Mouse (Mus musculus) layer of hippocampus, adult 8-10 months (tissue): ENCODE data around the gene Frmd4a. TPM values are rescaled to one million over a fixed set of nuclear protein-coding genes. Genes with fewer than 3 reads are reported as not detected.
"Not testable (repeated sequence)": the region's sequence is repeated elsewhere in the genome, so short reads cannot be mapped to it uniquely, and the experiment has no call there.

Experiments
- DNase-seq, 2 experiments: peaks; one replicate each; pipeline ENCODE4 v3.0.0; 2022; ENCODE audit warnings: low spot score in 2 of 2
- total RNA-seq, 4 experiments: library from RNA; stranded (reverse); gene quantifications; 2 replicates each; pipeline ENCODE4 v1.2.4; 2022

Gene Frmd4a
- total RNA-seq, 4 experiments from 2014 or later = 64.6 to 84.7 (median 74.6) TPM

- DNase-seq = no peak
Measured at GRCm38 (mm10) chr2:4550017-4550763, 532.7 kb downstream of the Frmd4a start.

- no peak for DNase-seq
Measured at GRCm38 (mm10) chr2:4551438-4551837, 533.9 kb downstream of the Frmd4a start.

- no peak for DNase-seq
Measured at GRCm38 (mm10) chr2:4551866-4552265, 534.3 kb downstream of the Frmd4a start.

GRCm38 (mm10) chr2:4552486-4552885 is 535.0 kb downstream of the Frmd4a start:
- no peak for DNase-seq

- no peak for DNase-seq
Measured at GRCm38 (mm10) chr2:4555221-4555631, 537.7 kb downstream of the Frmd4a start.

- no peak for DNase-seq
Measured at GRCm38 (mm10) chr2:4556188-4556587, 538.7 kb downstream of the Frmd4a start.

- no peak for DNase-seq
Measured at GRCm38 (mm10) chr2:4557028-4557427, 539.5 kb downstream of the Frmd4a start.

- DNase-seq = no peak
Measured at GRCm38 (mm10) chr2:4557466-4557865, 539.9 kb downstream of the Frmd4a start.

GRCm38 (mm10) chr2:4558651-4559203 is 541.2 kb downstream of the Frmd4a start:
- no peak for DNase-seq

GRCm38 (mm10) chr2:4559211-4559882 is 541.8 kb downstream of the Frmd4a start:
- peak; percentile 83 to 85 for DNase-seq

- no peak for DNase-seq
Measured at GRCm38 (mm10) chr2:4559883-4560247, 542.3 kb downstream of the Frmd4a start.

- not testable (repeated sequence) for DNase-seq
Measured at GRCm38 (mm10) chr2:4560516-4560915, 543.0 kb downstream of the Frmd4a start.

- no peak for DNase-seq
Measured at GRCm38 (mm10) chr2:4561196-4561595, 543.7 kb downstream of the Frmd4a start.

- no peak for DNase-seq
Measured at GRCm38 (mm10) chr2:4562373-4562772, 544.9 kb downstream of the Frmd4a start.

- no peak for DNase-seq
Measured at GRCm38 (mm10) chr2:4562826-4563225, 545.3 kb downstream of the Frmd4a start.

- DNase-seq = no peak
Measured at GRCm38 (mm10) chr2:4563322-4563721, 545.8 kb downstream of the Frmd4a start.

GRCm38 (mm10) chr2:4566260-4566955 is 548.9 kb downstream of the Frmd4a start:
- no peak for DNase-seq

GRCm38 (mm10) chr2:4566956-4567680 is 549.6 kb downstream of the Frmd4a start:
- no peak for DNase-seq

GRCm38 (mm10) chr2:4568967-4569366 is 551.5 kb downstream of the Frmd4a start:
- no peak for DNase-seq

GRCm38 (mm10) chr2:4570186-4570861 is 552.8 kb downstream of the Frmd4a start:
- DNase-seq = no peak
